Mouse (Mus musculus) forebrain, embryonic 13.5 days (tissue): ENCODE measurements around the gene Gm15262. TPM values are rescaled to one million over a fixed set of nuclear protein-coding genes. Genes with fewer than 3 reads are reported as not detected.
"Not testable (repeated sequence)": the region's sequence is repeated elsewhere in the genome, so short reads cannot be mapped to it uniquely, and the experiment has no call there.

ENCODE experiments used
- ATAC-seq: fragments of 200-750 bp; cut with Nextera tagmentation; 2 replicates; pipeline ENCODE4 v1.8.0; 2017
- H3K27ac ChIP-seq: fragments of 300-500 bp; sonication (generic); 2 replicates; pipeline ENCODE4 v1.5.1; 2015; ENCODE audit warnings: inconsistent platforms, mild to moderate bottlenecking, moderate library complexity
- H3K27me3 ChIP-seq: fragments of 300-500 bp; sonication (generic); 2 replicates; pipeline ENCODE4 v1.6.1; 2015; ENCODE audit warnings: mild to moderate bottlenecking, inconsistent platforms
- H3K36me3 ChIP-seq: fragments of 300-500 bp; sonication (generic); 2 replicates; pipeline ENCODE4 v1.6.1; 2015; ENCODE audit warnings: mild to moderate bottlenecking, inconsistent platforms; ENCODE audit not compliant: poor library complexity, severe bottlenecking
- H3K4me1 ChIP-seq: fragments of 300-500 bp; sonication (generic); 2 replicates; pipeline ENCODE4 v1.6.1; 2015; ENCODE audit warnings: inconsistent platforms
- H3K4me2 ChIP-seq: fragments of 300-500 bp; sonication (generic); 2 replicates; pipeline ENCODE4 v1.6.1; 2015; ENCODE audit warnings: inconsistent platforms, mild to moderate bottlenecking, moderate library complexity
- H3K4me3 ChIP-seq: fragments of 300-500 bp; sonication (generic); 2 replicates; pipeline ENCODE4 v1.5.1; 2015; ENCODE audit warnings: mild to moderate bottlenecking, inconsistent platforms
- H3K9ac ChIP-seq: fragments of 300-500 bp; sonication (generic); 2 replicates; pipeline ENCODE4 v1.6.1; 2015; ENCODE audit warnings: mild to moderate bottlenecking, inconsistent platforms
- H3K9me3 ChIP-seq: fragments of 300-500 bp; sonication (generic); replicated peaks from 2 replicates; pipeline ENCODE4 v1.6.1; 2016; ENCODE audit warnings: inconsistent platforms
- WGBS: fragments of 180-500 bp; shearing (Covaris S2); methylation state at CpG from one replicate; pipeline ENCODE4 v1.1.7; 2015; 5-methylcytosine and 5-hydroxymethylcytosine counted together
- polyA plus RNA-seq: library from polyadenylated mRNA; unstranded; fragments of >200 nt; fragmentation: Nextera tagmentation; extraction: Ambion mirVana; gene quantifications from 2 replicates; pipeline ENCODE4 v1.2.1, GENCODE M21; 2015

The Gm15262 gene
- polyA plus RNA-seq = not detected in 2 replicates

GRCm38 (mm10) chrX:161287156-161287555 lies at the start of gene Gm15262:
Gene Gm15262 (plus strand): TSS chrX:161287456.
- not testable (repeated sequence) for H3K4me1 ChIP-seq, H3K9me3 ChIP-seq, H3K27me3 ChIP-seq, H3K27ac ChIP-seq, H3K9ac ChIP-seq, H3K4me2 ChIP-seq, H3K36me3 ChIP-seq, H3K4me3 ChIP-seq, ATAC-seq
- WGBS = 88% methylated on average over 2 of the region's 2 CpGs

GRCm38 (mm10) chrX:161308131-161308530 lies 20.9 kb downstream of the Gm15262 start:
- Histone ChIP-seq H3K4me2 (no peak overlapping the region), H3K36me3 (no peaks in the 10 kb centered on the region), H3K4me3 (no peak overlapping the region), H3K9me3 (no peaks in the 10 kb centered on the region), H3K27me3 (no peaks in the 10 kb centered on the region), H3K4me1 (no peaks in the 10 kb centered on the region), H3K9ac (no peak overlapping the region), H3K27ac (no peak overlapping the region)
- ATAC-seq = no peak
- 86% methylated on average over 1 of the region's 1 CpGs for WGBS

- Histone ChIP-seq H3K4me2 (no peak overlapping the region), H3K27me3 (0 out of 2 replicates have a peak, but pooled peaks cover 2% of the 10 kb centered on the region), H3K9ac (no peak overlapping the region), H3K9me3 (no peaks in the 10 kb centered on the region), H3K27ac (no peak overlapping the region), H3K4me3 (no peak overlapping the region), H3K36me3 (no peaks in the 10 kb centered on the region), H3K4me1 (no peaks in the 10 kb centered on the region)
- ATAC-seq = no peak
Measured at GRCm38 (mm10) chrX:161316443-161316842, 29.2 kb downstream of the Gm15262 start.

- Histone ChIP-seq H3K27me3 (0 out of 2 replicates have a peak, but pooled peaks cover 3% of the 10 kb centered on the region), H3K9me3 (no peaks in the 10 kb centered on the region), H3K9ac (no peak overlapping the region), H3K36me3 (no peaks in the 10 kb centered on the region), H3K4me2 (no peak overlapping the region), H3K4me1 (no peaks in the 10 kb centered on the region), H3K4me3 (no peak overlapping the region), H3K27ac (no peak overlapping the region)
- no peak for ATAC-seq
- WGBS = 47% methylated on average over 11 of the region's 11 CpGs
Measured at GRCm38 (mm10) chrX:161370927-161371326, 83.7 kb downstream of the Gm15262 start.

GRCm38 (mm10) chrX:161371461-161371860 lies 84.2 kb downstream of the Gm15262 start:
- WGBS = 64% methylated on average over 3 of the region's 3 CpGs
- ATAC-seq = no peak
- H3K27me3 ChIP-seq = 0 out of 2 replicates have a peak, but pooled peaks cover 3% of the 10 kb centered on the region

GRCm38 (mm10) chrX:161375568-161375967 lies 88.3 kb downstream of the Gm15262 start:
- no peak for ATAC-seq
- WGBS = 52% methylated on average over 1 of the region's 1 CpGs
- no peaks in the 10 kb centered on the region for H3K4me1 ChIP-seq

More at GRCm38 (mm10) chrX:161371461-161371860, 84.2 kb downstream of the Gm15262 start:
- Histone ChIP-seq H3K9ac (no peak overlapping the region), H3K36me3 (no peaks in the 10 kb centered on the region), H3K27ac (no peak overlapping the region), H3K4me2 (no peak overlapping the region), H3K9me3 (no peaks in the 10 kb centered on the region), H3K4me3 (no peak overlapping the region), H3K4me1 (no peaks in the 10 kb centered on the region)

GRCm38 (mm10) chrX:161385791-161386190 lies 98.5 kb downstream of the Gm15262 start:
- no peaks in the 10 kb centered on the region for H3K36me3 ChIP-seq
- H3K27me3 ChIP-seq = 0 out of 2 replicates have a peak, but pooled peaks cover 2% of the 10 kb centered on the region
- no peak overlapping the region for H3K4me3 ChIP-seq

More at GRCm38 (mm10) chrX:161375568-161375967, 88.3 kb downstream of the Gm15262 start:
- Histone ChIP-seq H3K4me3 (no peak overlapping the region), H3K27me3 (0 out of 2 replicates have a peak, but pooled peaks cover 3% of the 10 kb centered on the region), H3K4me2 (no peak overlapping the region), H3K27ac (no peak overlapping the region), H3K36me3 (no peaks in the 10 kb centered on the region), H3K9me3 (no peaks in the 10 kb centered on the region), H3K9ac (no peak overlapping the region)

GRCm38 (mm10) chrX:161387942-161388341 lies 100.7 kb downstream of the Gm15262 start:
- no peaks in the 10 kb centered on the region for H3K36me3 ChIP-seq
- H3K9ac ChIP-seq = no peak overlapping the region
- no peak overlapping the region for H3K27ac ChIP-seq
- H3K9me3 ChIP-seq = no peaks in the 10 kb centered on the region
- 93% methylated on average over 4 of the region's 4 CpGs for WGBS
- H3K4me1 ChIP-seq = no peaks in the 10 kb centered on the region
- 0 out of 2 replicates have a peak, but pooled peaks cover under 1% of the 10 kb centered on the region for H3K27me3 ChIP-seq
- ATAC-seq = no peak
- H3K4me2 ChIP-seq = no peak overlapping the region
- no peak overlapping the region for H3K4me3 ChIP-seq

More at GRCm38 (mm10) chrX:161385791-161386190, 98.5 kb downstream of the Gm15262 start:
- H3K4me1 ChIP-seq = no peaks in the 10 kb centered on the region
- H3K9me3 ChIP-seq = no peaks in the 10 kb centered on the region
- no peak overlapping the region for H3K9ac ChIP-seq
- no peak overlapping the region for H3K4me2 ChIP-seq
- WGBS = 46% methylated on average over 8 of the region's 8 CpGs
- no peak for ATAC-seq
- H3K27ac ChIP-seq = no peak overlapping the region

- no peaks in the 10 kb centered on the region for H3K36me3 ChIP-seq
Measured at GRCm38 (mm10) chrX:161399110-161399509, 111.9 kb downstream of the Gm15262 start.

GRCm38 (mm10) chrX:161411151-161411550 lies 123.9 kb downstream of the Gm15262 start:
- Histone ChIP-seq H3K4me3 (no peak overlapping the region), H3K9ac (no peak overlapping the region), H3K4me1 (no peaks in the 10 kb centered on the region), H3K36me3 (no peaks in the 10 kb centered on the region), H3K27me3 (0 out of 2 replicates have a peak, but pooled peaks cover 3% of the 10 kb centered on the region), H3K4me2 (no peak overlapping the region), H3K9me3 (no peaks in the 10 kb centered on the region), H3K27ac (no peak overlapping the region)
- WGBS = 78% methylated on average over 1 of the region's 1 CpGs
- ATAC-seq = no peak

More at GRCm38 (mm10) chrX:161399110-161399509, 111.9 kb downstream of the Gm15262 start:
- WGBS = 21% methylated on average over 11 of the region's 11 CpGs
- ATAC-seq = no peak
- Histone ChIP-seq H3K27ac (no peak overlapping the region), H3K9me3 (no peaks in the 10 kb centered on the region), H3K9ac (no peak overlapping the region), H3K27me3 (no peaks in the 10 kb centered on the region), H3K4me2 (no peak overlapping the region), H3K4me3 (no peak overlapping the region), H3K4me1 (no peaks in the 10 kb centered on the region)

Other genes starting within 250 kb of the Gm15262 start
- 2.2 and 3.2 TPM in 2 replicates for gene Scml2, start 170.3 kb upstream of the Gm15262 start, polyA plus RNA-seq